Mouse (Mus musculus) embryonic facial prominence, embryonic 13.5 days (tissue): ENCODE results near the gene Sptb. TPM values are rescaled to one million over a fixed set of nuclear protein-coding genes. Genes with fewer than 3 reads are reported as not detected.
A peak's percentile ranks its signal among the peaks of the same experiment; 100 is the strongest.

Experiments used
- ATAC-seq: fragments of 200-750 bp; cut with Nextera tagmentation; 2 replicates; pipeline ENCODE4 v1.8.0; 2017; ENCODE audit warnings: low read depth; ENCODE audit not compliant: insufficient number of reproducible peaks, insufficient read depth, low FRiP score, low TSS enrichment
- H3K27ac ChIP-seq: fragments of 300-500 bp; sonication (generic); 2 replicates; pipeline ENCODE4 v1.5.1; 2015; ENCODE audit warnings: moderate library complexity, mild to moderate bottlenecking, inconsistent platforms
- H3K27me3 ChIP-seq: fragments of 300-500 bp; sonication (generic); 2 replicates; pipeline ENCODE4 v1.6.1; 2015; ENCODE audit warnings: mild to moderate bottlenecking, inconsistent platforms
- H3K36me3 ChIP-seq: fragments of 300-500 bp; sonication (generic); 2 replicates; pipeline ENCODE4 v1.6.1; 2015; ENCODE audit warnings: mild to moderate bottlenecking, inconsistent platforms
- H3K4me1 ChIP-seq: fragments of 300-500 bp; sonication (generic); 2 replicates; pipeline ENCODE4 v1.6.1; 2015; ENCODE audit warnings: inconsistent platforms
- H3K4me2 ChIP-seq: fragments of 300-500 bp; sonication (generic); 2 replicates; pipeline ENCODE4 v1.6.1; 2015; ENCODE audit warnings: moderate library complexity, mild to moderate bottlenecking, inconsistent platforms
- H3K4me3 ChIP-seq: fragments of 300-500 bp; sonication (generic); 2 replicates; pipeline ENCODE4 v1.5.1; 2015; ENCODE audit warnings: mild to moderate bottlenecking, inconsistent platforms
- H3K9ac ChIP-seq: fragments of 300-500 bp; sonication (generic); 2 replicates; pipeline ENCODE4 v1.6.1; 2015; ENCODE audit warnings: mild to moderate bottlenecking, inconsistent platforms
- H3K9me3 ChIP-seq: fragments of 300-500 bp; sonication (generic); 2 replicates; pipeline ENCODE4 v1.6.1; 2016; ENCODE audit warnings: inconsistent platforms
- WGBS: fragments of 180-500 bp; shearing (Covaris S2); methylation state at CpG from one replicate; pipeline ENCODE4 v1.1.7; 2015; ENCODE audit warnings: mixed read lengths; 5-methylcytosine and 5-hydroxymethylcytosine counted together
- polyA plus RNA-seq: library from polyadenylated mRNA; unstranded; fragments of >200 nt; fragmentation: Nextera tagmentation; extraction: Ambion mirVana; gene quantifications from 2 replicates; pipeline ENCODE4 v1.2.1, GENCODE M21; 2015

Gene Sptb
- polyA plus RNA-seq, 1 experiment from 2014 or later: 0.35 TPM

GRCm38 (mm10) chr12:76597577-76598100 is 112.7 kb downstream of the Sptb start:
- H3K4me1 ChIP-seq: peaks cover 35% of the 10 kb centered on the region
- no peaks in the 10 kb centered on the region; the same call in 1 of the 2 replicates for H3K27me3 ChIP-seq
- H3K9ac ChIP-seq: no peak overlapping the region
- H3K36me3 ChIP-seq: no peaks in the 10 kb centered on the region
- H3K27ac ChIP-seq: no peak overlapping the region
- no peak overlapping the region for H3K4me2 ChIP-seq
- no peak for ATAC-seq
- WGBS: 60% methylated on average over 15 of the region's 15 CpGs
- no peaks in the 10 kb centered on the region for H3K9me3 ChIP-seq
- no peak overlapping the region for H3K4me3 ChIP-seq

DNA sequence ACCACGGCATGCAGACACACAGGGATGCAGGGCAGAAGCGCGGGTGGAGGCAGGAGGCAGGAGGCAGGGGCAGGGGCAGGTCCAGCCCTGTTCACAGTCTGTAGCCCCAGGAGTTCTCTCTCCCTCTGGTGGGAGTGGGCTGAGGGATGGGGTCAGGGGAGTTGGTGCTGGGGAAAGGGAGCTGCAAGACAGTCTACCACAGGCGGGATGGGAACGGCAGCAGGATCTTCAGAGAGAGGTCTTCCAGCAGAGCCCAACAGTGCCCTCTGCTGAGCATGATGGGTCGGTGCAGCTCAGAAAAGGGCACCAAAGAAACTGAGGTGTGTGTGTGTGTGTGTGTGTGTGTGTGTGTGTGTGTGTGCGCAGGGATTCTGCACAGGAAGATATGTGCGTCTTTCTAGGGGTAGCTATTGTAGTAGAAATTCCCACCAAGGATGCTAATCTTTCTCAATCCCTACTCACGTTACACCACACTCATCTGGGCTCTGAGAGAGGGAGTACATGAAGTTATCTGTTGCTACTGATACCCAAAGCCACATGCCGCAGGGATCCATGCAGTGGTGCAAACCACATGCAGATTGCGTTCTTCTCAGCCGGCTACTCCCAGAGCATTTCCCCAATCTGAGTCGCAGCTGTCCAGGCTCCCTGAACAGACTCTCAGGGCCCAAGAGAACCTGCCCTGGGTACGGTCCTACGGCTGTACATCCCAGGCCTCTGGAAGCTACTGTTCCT is 113.9 kb downstream of the Sptb start:
- WGBS: 51% methylated on average over 15 of the region's 15 CpGs
- Histone ChIP-seq H3K9ac (no peak overlapping the region), H3K9me3 (no peaks in the 10 kb centered on the region), H3K4me1 (peaks cover 35% of the 10 kb centered on the region), H3K36me3 (no peaks in the 10 kb centered on the region), H3K27me3 (no peaks in the 10 kb centered on the region; the same call in 1 of the 2 replicates), H3K27ac (no peak overlapping the region), H3K4me2 (no peak overlapping the region), H3K4me3 (no peak overlapping the region)
- ATAC-seq: no peak

DNA sequence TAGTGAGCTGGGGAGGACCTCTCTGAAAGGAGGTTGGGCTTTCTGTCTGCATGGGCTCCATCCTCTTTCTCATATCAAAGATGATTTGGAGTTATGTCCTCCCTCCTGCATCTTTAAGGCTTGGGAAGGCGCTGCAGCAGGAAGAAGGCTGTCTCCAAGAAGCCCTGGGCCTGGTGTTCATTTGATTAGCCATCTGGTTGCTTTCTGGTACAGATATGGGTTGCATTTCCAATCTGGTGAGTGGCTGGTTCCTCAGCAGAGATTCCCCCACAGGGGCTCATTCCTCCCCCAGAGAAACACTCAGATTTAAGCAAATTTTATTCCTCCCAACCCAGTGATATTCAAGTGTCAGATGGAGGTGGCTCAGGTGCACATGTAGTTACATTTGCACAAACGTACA is 114.5 kb downstream of the Sptb start:
- H3K9ac ChIP-seq: no peak overlapping the region
- 80% methylated on average over 2 of the region's 2 CpGs for WGBS
- no peak overlapping the region for H3K4me2 ChIP-seq
- H3K27me3 ChIP-seq: no peaks in the 10 kb centered on the region; the same call in 1 of the 2 replicates
- ATAC-seq: no peak
- H3K36me3 ChIP-seq: no peaks in the 10 kb centered on the region
- H3K4me1 ChIP-seq: peaks cover 35% of the 10 kb centered on the region
- H3K9me3 ChIP-seq: no peaks in the 10 kb centered on the region
- H3K27ac ChIP-seq: no peak overlapping the region
- no peak overlapping the region for H3K4me3 ChIP-seq

- 54% methylated on average over 3 of the region's 3 CpGs for WGBS
- Histone ChIP-seq H3K4me1 (peaks cover 35% of the 10 kb centered on the region), H3K9me3 (no peaks in the 10 kb centered on the region), H3K27me3 (no peaks in the 10 kb centered on the region), H3K27ac (peak overlapping the region; percentile 79), H3K4me2 (0 out of 2 replicates have a peak overlapping the region, but pooled peaks have one; percentile 7), H3K36me3 (no peaks in the 10 kb centered on the region), H3K4me3 (no peak overlapping the region), H3K9ac (peak overlapping the region; percentile 52)
- no peak for ATAC-seq
Observed at GRCm38 (mm10) chr12:76594556-76594955, 115.8 kb downstream of the Sptb start.

- peaks cover 35% of the 10 kb centered on the region for H3K4me1 ChIP-seq
- no peaks in the 10 kb centered on the region for H3K36me3 ChIP-seq
- peak overlapping the region; percentile 79 for H3K27ac ChIP-seq
- no peaks in the 10 kb centered on the region for H3K9me3 ChIP-seq
- H3K4me3 ChIP-seq: no peak overlapping the region
- WGBS: 10% methylated on average over 7 of the region's 7 CpGs
- peak; percentile 84 for ATAC-seq
- no peaks in the 10 kb centered on the region for H3K27me3 ChIP-seq
- H3K4me2 ChIP-seq: peak overlapping the region; percentile 7; the same call in 1 of the 2 replicates
- H3K9ac ChIP-seq: peak overlapping the region; percentile 52
Observed at GRCm38 (mm10) chr12:76593839-76594322, 116.5 kb downstream of the Sptb start.

GRCm38 (mm10) chr12:76593254-76593653 is 117.1 kb downstream of the Sptb start:
- no peaks in the 10 kb centered on the region for H3K36me3 ChIP-seq
- no peak for ATAC-seq
- no peak overlapping the region for H3K9ac ChIP-seq
- WGBS: 78% methylated on average over 6 of the region's 6 CpGs
- no peak overlapping the region for H3K4me2 ChIP-seq
- no peaks in the 10 kb centered on the region for H3K27me3 ChIP-seq
- H3K27ac ChIP-seq: peak overlapping the region; percentile 79
- H3K9me3 ChIP-seq: no peaks in the 10 kb centered on the region
- H3K4me1 ChIP-seq: peaks cover 35% of the 10 kb centered on the region
- no peak overlapping the region for H3K4me3 ChIP-seq

DNA sequence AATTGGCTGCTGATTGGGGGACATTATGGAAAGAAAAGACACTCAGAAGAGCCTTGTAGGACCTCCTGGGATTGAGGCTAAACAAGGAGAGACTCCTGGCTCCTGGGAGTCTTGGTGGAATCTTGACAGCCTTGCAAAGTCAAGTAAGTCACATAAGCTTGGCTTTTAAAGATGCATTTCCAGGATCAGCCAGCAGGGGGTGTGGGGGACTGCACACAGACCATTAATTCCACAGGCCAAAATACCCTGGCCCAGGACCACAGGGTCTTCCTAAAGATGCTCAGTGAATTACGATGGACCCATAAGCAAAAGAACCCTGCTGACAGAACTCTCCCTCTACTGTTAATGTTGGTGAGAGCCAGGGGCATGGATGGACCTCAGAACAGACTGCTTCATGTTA is 118.1 kb downstream of the Sptb start:
- Histone ChIP-seq H3K9me3 (no peaks in the 10 kb centered on the region), H3K27ac (no peak overlapping the region), H3K4me2 (no peak overlapping the region), H3K27me3 (no peaks in the 10 kb centered on the region), H3K4me3 (no peak overlapping the region), H3K4me1 (peaks cover 28% of the 10 kb centered on the region), H3K9ac (no peak overlapping the region), H3K36me3 (no peaks in the 10 kb centered on the region)
- no peak for ATAC-seq
- 54% methylated on average over 1 of the region's 1 CpGs for WGBS

GRCm38 (mm10) chr12:76591037-76591436 is 119.3 kb downstream of the Sptb start:
- Histone ChIP-seq H3K36me3 (no peaks in the 10 kb centered on the region), H3K4me1 (peaks cover 25% of the 10 kb centered on the region), H3K27me3 (no peaks in the 10 kb centered on the region), H3K4me3 (no peak overlapping the region), H3K4me2 (no peak overlapping the region), H3K9me3 (no peaks in the 10 kb centered on the region), H3K9ac (no peak overlapping the region), H3K27ac (no peak overlapping the region)
- WGBS: 79% methylated on average over 3 of the region's 3 CpGs
- ATAC-seq: no peak

DNA sequence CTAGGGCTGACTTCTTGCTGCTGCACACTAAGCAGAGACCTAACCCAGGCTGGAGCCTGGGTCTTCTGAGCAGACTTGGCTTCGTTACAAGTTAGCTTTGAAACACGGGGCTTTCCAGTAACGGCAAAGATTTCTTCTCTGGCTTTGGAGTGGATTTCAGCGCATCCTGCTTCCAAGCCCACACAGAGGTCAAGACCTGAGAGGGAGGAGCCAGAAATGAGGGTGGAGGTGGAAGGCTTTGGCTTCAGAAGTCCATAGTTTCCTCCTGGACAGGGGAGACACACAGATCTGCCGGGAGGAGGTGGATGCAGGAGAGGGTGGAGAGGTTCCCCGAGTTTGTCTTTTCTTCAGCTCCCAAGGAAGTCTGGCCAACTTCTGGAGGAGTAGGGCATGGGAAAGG is 120.8 kb downstream of the Sptb start:
- no peak overlapping the region for H3K9ac ChIP-seq
- no peaks in the 10 kb centered on the region for H3K36me3 ChIP-seq
- ATAC-seq: no peak
- H3K9me3 ChIP-seq: no peaks in the 10 kb centered on the region
- peaks cover 19% of the 10 kb centered on the region for H3K4me1 ChIP-seq
- no peak overlapping the region for H3K27ac ChIP-seq
- WGBS: 56% methylated on average over 6 of the region's 6 CpGs
- H3K4me3 ChIP-seq: no peak overlapping the region
- no peaks in the 10 kb centered on the region for H3K27me3 ChIP-seq
- H3K4me2 ChIP-seq: no peak overlapping the region

- H3K9me3 ChIP-seq: no peaks in the 10 kb centered on the region
- no peak for ATAC-seq
- 66% methylated on average over 11 of the region's 11 CpGs for WGBS
- no peaks in the 10 kb centered on the region for H3K27me3 ChIP-seq
- H3K9ac ChIP-seq: no peak overlapping the region
- no peak overlapping the region for H3K4me2 ChIP-seq
- H3K4me1 ChIP-seq: peaks cover 15% of the 10 kb centered on the region
- H3K36me3 ChIP-seq: no peaks in the 10 kb centered on the region
- no peak overlapping the region for H3K27ac ChIP-seq
- no peak overlapping the region for H3K4me3 ChIP-seq
Observed at GRCm38 (mm10) chr12:76587357-76587756, 123.0 kb downstream of the Sptb start.

DNA sequence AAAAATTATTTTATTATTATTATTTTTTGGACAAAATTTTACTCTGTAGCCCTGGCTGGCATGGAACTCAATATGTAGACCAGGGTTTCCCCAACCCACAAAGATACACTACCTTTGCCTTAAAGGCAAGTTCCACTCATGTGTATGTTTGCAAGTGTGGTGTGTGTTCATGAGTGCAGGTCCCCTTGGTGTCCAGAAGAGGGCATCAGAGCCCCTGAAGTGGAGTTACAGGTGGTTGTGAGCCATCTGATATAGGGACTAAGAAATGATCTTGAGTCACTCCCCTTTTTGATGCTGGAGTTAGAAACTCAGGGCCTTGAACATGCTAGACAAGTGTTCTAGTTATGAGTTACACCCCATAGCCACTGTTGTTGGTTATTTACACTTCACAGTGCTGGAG is 125.3 kb downstream of the Sptb start:
- H3K9me3 ChIP-seq: no peaks in the 10 kb centered on the region
- no peak overlapping the region for H3K9ac ChIP-seq
- 0 out of 2 replicates have a peak overlapping the region, but pooled peaks have one; percentile 40 for H3K27ac ChIP-seq
- H3K36me3 ChIP-seq: no peaks in the 10 kb centered on the region
- H3K4me1 ChIP-seq: peaks cover 19% of the 10 kb centered on the region
- ATAC-seq: no peak
- no peaks in the 10 kb centered on the region for H3K27me3 ChIP-seq
- no peak overlapping the region for H3K4me2 ChIP-seq
- no peak overlapping the region for H3K4me3 ChIP-seq

GRCm38 (mm10) chr12:76583454-76583853 is 126.9 kb downstream of the Sptb start:
- H3K27me3 ChIP-seq: no peaks in the 10 kb centered on the region
- H3K4me1 ChIP-seq: peaks cover 19% of the 10 kb centered on the region
- 90% methylated on average over 7 of the region's 7 CpGs for WGBS
- no peak overlapping the region for H3K4me2 ChIP-seq
- peaks cover 1% of the 10 kb centered on the region for H3K36me3 ChIP-seq
- no peak overlapping the region for H3K27ac ChIP-seq
- no peak for ATAC-seq
- H3K9me3 ChIP-seq: no peaks in the 10 kb centered on the region
- no peak overlapping the region for H3K4me3 ChIP-seq
- H3K9ac ChIP-seq: no peak overlapping the region
